Comparison of ENCODE assay signal across 9 mouse cellular contexts in genomic region chr2:148043976-148044876, GRCm38 (mm10). TPM values are rescaled to one million over a fixed set of nuclear protein-coding genes. Genes with fewer than 3 reads are reported as not detected.
DNase-seq lines count a peak whose midpoint lies in the region; ATAC-seq and TF ChIP-seq lines count a peak whose summit lies in the region.
"Had no signal": no experiment of that assay in that cellular context is flagged by ENCODE, and none has a peak within 500 bp of the region (broad histone marks: within the 10 kb centered on the region; RNA-seq: fewer than 3 reads in every experiment).

No protein-coding gene starts in this region.

- DNase-seq in lung, postnatal 10 days = no peak
- peak; percentile 61 for DNase-seq in hindbrain, embryonic 10.5 days (ENCODE audit: low spot score)
- DNase-seq in liver, embryonic 14.5 days (ENCODE audit: low read depth in 3 of 3, low spot score in 3 of 3) = no peak
- DNase-seq in layer of hippocampus, postnatal 25 days (ENCODE audit: extremely low spot score in 1 of 2, low spot score in 1 of 2) = no peak
- DNase-seq in urinary bladder, postnatal 36 days (ENCODE audit: low spot score in 2 of 2) = no peak
- DNase-seq: adrenal gland, postnatal 25 days had no signal

- H3K9ac ChIP-seq in lung, embryonic 15.5 days = peak overlapping the region; percentile 66
- H3K9ac ChIP-seq in liver, embryonic 14.5 days (replicated peaks) = no peak overlapping the region

- 1% methylated on average over 71 of the region's 71 CpGs for WGBS in lung, embryonic 15.5 days
- 1% methylated on average over 71 of the region's 71 CpGs for WGBS in hindbrain, embryonic 10.5 days
- WGBS in liver, embryonic 14.5 days (ENCODE audit: insufficient replicate concordance) = 3% methylated on average over 71 of the region's 71 CpGs

- H3K4me3 ChIP-seq in lung, embryonic 15.5 days = peak overlapping the region; percentile 43
- peak overlapping the region; percentile 41 for H3K4me3 ChIP-seq in hindbrain, embryonic 10.5 days
- peak overlapping the region; percentile 44 to 48 for H3K4me3 ChIP-seq in liver, embryonic 14.5 days (ENCODE audit: insufficient read depth in 1 of 2, low read depth in 2 of 2, low read length in 2 of 2)
- H3K4me3 ChIP-seq in testis, adult 2 months (ENCODE audit: control insufficient read depth, low read depth, low read length) = peak overlapping the region; percentile 2; the same call in 1 of the 2 replicates

- peaks cover 23% of the 10 kb centered on the region for H3K4me1 ChIP-seq in lung, embryonic 15.5 days
- peaks cover 40% of the 10 kb centered on the region for H3K4me1 ChIP-seq in hindbrain, embryonic 10.5 days (replicated peaks)
- no peaks in the 10 kb centered on the region for H3K4me1 ChIP-seq in liver, embryonic 14.5 days (replicated peaks; ENCODE audit: control insufficient read depth in 2 of 2, insufficient read depth in 2 of 2, low read length in 1 of 2)
- peaks cover 25% of the 10 kb centered on the region for H3K4me1 ChIP-seq in testis, adult 2 months (ENCODE audit: control insufficient read depth, insufficient read depth, low read length)

- no peak for TF ChIP-seq CTCF in liver, embryonic 14.5 days (IDR thresholded peaks at IDR 0.05; ENCODE audit: low read depth)
- TF ChIP-seq CTCF in testis, adult 2 months (IDR thresholded peaks at IDR 0.05; ENCODE audit: control insufficient read depth, insufficient read depth, insufficient replicate concordance, low read depth, low read length) = no peak

- peaks cover 98% of the 10 kb centered on the region for H3K27me3 ChIP-seq in lung, embryonic 15.5 days
- H3K27me3 ChIP-seq in hindbrain, embryonic 10.5 days (ENCODE audit: insufficient read depth, poor library complexity, severe bottlenecking) = peaks cover 100% of the 10 kb centered on the region
- H3K27me3 ChIP-seq in liver, embryonic 14.5 days (ENCODE audit: control insufficient read depth, insufficient read depth, low read length) = peaks cover 97% of the 10 kb centered on the region
- peaks cover 14% of the 10 kb centered on the region for H3K27me3 ChIP-seq in testis, adult 2 months (ENCODE audit: control insufficient read depth, insufficient read depth, low read length)

- TF ChIP-seq EP300 in liver, embryonic 14.5 days (IDR thresholded peaks at IDR 0.05; ENCODE audit: low read depth) = no peak

- no peak for TF ChIP-seq POLR2A in testis, adult 2 months (IDR thresholded peaks at IDR 0.05; ENCODE audit: control insufficient read depth, low read depth, low read length)

- H3K9me3 ChIP-seq in lung, embryonic 15.5 days = no peaks in the 10 kb centered on the region
- no peaks in the 10 kb centered on the region for H3K9me3 ChIP-seq in hindbrain, embryonic 10.5 days
- no peaks in the 10 kb centered on the region for H3K9me3 ChIP-seq in liver, embryonic 14.5 days (ENCODE audit: control insufficient read depth, low read length)

- no peaks in the 10 kb centered on the region for H3K36me3 ChIP-seq in lung, embryonic 15.5 days
- H3K36me3 ChIP-seq in hindbrain, embryonic 10.5 days = no peaks in the 10 kb centered on the region
- no peaks in the 10 kb centered on the region for H3K36me3 ChIP-seq in liver, embryonic 14.5 days (replicated peaks; ENCODE audit: control insufficient read depth, insufficient read depth, low read depth)
- H3K36me3 ChIP-seq in testis, adult 2 months (ENCODE audit: control insufficient read depth, insufficient read depth, low read length) = no peaks in the 10 kb centered on the region

- peak overlapping the region; percentile 54 for H3K4me2 ChIP-seq in lung, embryonic 15.5 days
- H3K4me2 ChIP-seq in liver, embryonic 14.5 days (ENCODE audit: low read depth) = peak overlapping the region; percentile 50

- H3K27ac ChIP-seq in lung, embryonic 15.5 days = peak overlapping the region; percentile 97
- H3K27ac ChIP-seq in hindbrain, embryonic 10.5 days = peak overlapping the region; percentile 68
- H3K27ac ChIP-seq in liver, embryonic 14.5 days = no peak overlapping the region
- no peak overlapping the region for H3K27ac ChIP-seq in testis, adult 2 months (ENCODE audit: control insufficient read depth, insufficient read depth, low read depth, low read length)

- no peak for ATAC-seq in lung, embryonic 15.5 days (ENCODE audit: borderline replicate concordance, extremely low read depth, low FRiP score, low TSS enrichment)
- no peak for ATAC-seq in liver, embryonic 14.5 days (ENCODE audit: insufficient read depth)

RNA-seq across cellular contexts. Expression of gene Foxa2, which starts 2.5 kb away (rescaled TPM):
- 38.4 and 40.6 TPM in 2 replicates for polyA plus RNA-seq in lung, embryonic 15.5 days (2015; fragmentation: Nextera tagmentation; extraction: Ambion mirVana)
- polyA plus RNA-seq in hindbrain, embryonic 10.5 days (2016; fragmentation: Nextera tagmentation; extraction: Ambion mirVana) = 6.1 and 6.4 TPM in 2 replicates
- 3.2 and 3.9 TPM in 2 replicates for polyA plus RNA-seq in liver, embryonic 14.5 days (2012; rRNA removed)
- polyA plus RNA-seq in liver, embryonic 14.5 days (2014; fragmentation: Nextera tagmentation; extraction: Ambion mirVana) = 2.8 and 3.9 TPM in 2 replicates
- polyA plus RNA-seq in testis, adult 2 months (2012; rRNA removed) = 0.13 and 0.23 TPM in 2 replicates
- total RNA-seq in layer of hippocampus, postnatal 25 days (2021) = not detected
- total RNA-seq: adrenal gland, postnatal 25 days; neutrophil, adult 5-6 weeks had no signal

Comparison
In these comparisons a context has a peak if more than half of its experiments do, and no peak if none do; other contexts are left out.
1. H3K27ac ChIP-seq: peak in lung, embryonic 15.5 days (single experiment) and hindbrain, embryonic 10.5 days (single experiment); none in liver, embryonic 14.5 days (single experiment) and testis, adult 2 months (single experiment).
2. Peak in every context shown above with its lines, with median percentiles within 50 percentile points of each other: H3K4me3 ChIP-seq.